Mouse (Mus musculus): Measurements from ENCODE around the gene Oma1. TPM values are rescaled to one million over a fixed set of nuclear protein-coding genes. Genes with fewer than 3 reads are reported as not detected.

Oma1 gene
- 10.4 and 13.0 TPM in 2 replicates for total RNA-seq (2012; rRNA removed)
- 10 to 100 TPM in 1 of 2 experiments, not detected in 1; 14.3 TPM for polyA plus RNA-seq (2012; ENCODE audit: insufficient read depth in 1 of 2, insufficient read length in 2 of 2, low read depth in 1 of 2, low replicate concordance in 2 of 2, missing spikeins in 1 of 2)

GRCm38 (mm10) chr4:103313587-103314525 lies at the start of gene Oma1:
Gene Oma1 (plus strand): TSS chr4:103313812.
- Histone ChIP-seq H3K27ac (ENCODE audit: control insufficient read depth, low read depth, low read length) (peak within 1 kb of the TSS; percentile 67), H3K9me3 (replicated peaks; ENCODE audit: insufficient read depth, low read length) (no peaks in the 10 kb centered on the region), H3K4me3 (ENCODE audit: control insufficient read depth in 1 of 2, insufficient read depth in 1 of 2, low read depth in 2 of 2, low read length in 2 of 2) (peak within 1 kb of the TSS; percentile 66 to 89), H3K79me2 (ENCODE audit: control insufficient read depth, insufficient read depth, low read length, poor library complexity) (no peaks in the 10 kb centered on the region; the same call in 1 of the 2 replicates), H3K4me1 (ENCODE audit: control insufficient read depth in 1 of 2, insufficient read depth in 2 of 2, low read length in 2 of 2) (peaks cover 0 to 10% of the 10 kb centered on the region in 2 experiments; a peak in 2 of 4 replicates), H3K9ac (ENCODE audit: control insufficient read depth, low read depth, low read length, poor library complexity, severe bottlenecking) (peak within 1 kb of the TSS; percentile 72), H3K27me3 (ENCODE audit: control insufficient read depth in 1 of 2, insufficient read depth in 2 of 2, low read length in 2 of 2) (no peaks in the 10 kb centered on the region), H3K36me3 (ENCODE audit: control insufficient read depth in 1 of 2, insufficient read depth in 2 of 2, low read length in 2 of 2) (peaks cover 0 to 6% of the 10 kb centered on the region in 2 experiments; a peak in 1 of 4 replicates)
- peak; percentile 97 for DNase-seq (ENCODE audit: low read depth, low spot score)
- TF ChIP-seq MXI1 (IDR thresholded peaks at IDR 0.05; ENCODE audit: low read depth, low read length) (peak; percentile 62), POLR2AphosphoS2 (IDR thresholded peaks at IDR 0.05; ENCODE audit: low read length) (no peak), USF1 (IDR thresholded peaks at IDR 0.05; ENCODE audit: low read depth, low read length) (no peak), MEF2A (IDR thresholded peaks at IDR 0.05; ENCODE audit: extremely low read depth, insufficient replicate concordance, low read depth, low read length, poor library complexity, severe bottlenecking) (no peak), BHLHE40 (IDR thresholded peaks at IDR 0.05; ENCODE audit: borderline replicate concordance, low read depth, low read length) (no peak), MAFK (IDR thresholded peaks at IDR 0.05; ENCODE audit: borderline replicate concordance, low read depth, low read length) (peak; percentile 27; the same call in 1 of the 2 replicates), MYB (IDR thresholded peaks at IDR 0.05; ENCODE audit: low read depth, low read length) (no peak), NELFE (IDR thresholded peaks at IDR 0.05; ENCODE audit: low read depth, low read length) (peak; percentile 78), GABPA (IDR thresholded peaks at IDR 0.05; ENCODE audit: low read depth, low read length) (no peak), KAT2A (conservative IDR thresholded peaks at IDR 0.05; ENCODE audit: low read depth, low read length) (no peak), ETS1 (IDR thresholded peaks at IDR 0.05; ENCODE audit: low read depth, low read length) (0 out of 2 replicates have a peak, but pooled peaks have one; percentile 18), TCF12 (IDR thresholded peaks at IDR 0.05; ENCODE audit: low read depth, low read length) (no peak; the same call in 1 of the 2 replicates), EP300 (IDR thresholded peaks at IDR 0.05; ENCODE audit: low read depth in 1 of 2, low read length in 2 of 2) (no peak), ZC3H11A (IDR thresholded peaks at IDR 0.05; ENCODE audit: low read depth, low read length) (peak; percentile 45), ZNF384 (IDR thresholded peaks at IDR 0.05; ENCODE audit: low read depth, low read length) (peak; percentile 92), USF2 (IDR thresholded peaks at IDR 0.05; ENCODE audit: borderline replicate concordance in 1 of 2, insufficient read depth in 1 of 2, low read depth in 1 of 2, low read length in 2 of 2) (no peak), POLR2AphosphoS5 (IDR thresholded peaks at IDR 0.05; ENCODE audit: borderline replicate concordance, low read depth, low read length) (0 out of 2 replicates have a peak, but pooled peaks have one; percentile 22), MAX (IDR thresholded peaks at IDR 0.05; ENCODE audit: low read length) (peak; percentile 13; the same call in 1 of the 2 replicates), JUND (IDR thresholded peaks at IDR 0.05; ENCODE audit: low read depth, low read length) (no peak), TAL1 (IDR thresholded peaks at IDR 0.05; ENCODE audit: low read length) (no peak), POLR2A (IDR thresholded peaks at IDR 0.05; ENCODE audit: control insufficient read depth in 1 of 2, insufficient read depth in 1 of 2, low read depth in 1 of 2, low read length in 2 of 2, poor library complexity in 1 of 2) (peak in 1 of 2 experiments; percentile 75; a peak in 3 of 4 replicates), CTCF (IDR thresholded peaks at IDR 0.05 in 2 of 3, conservative IDR thresholded peaks at IDR 0.05 in 1 of 3; ENCODE audit: control insufficient read depth in 1 of 3, insufficient read depth in 1 of 3, low read depth in 2 of 3, low read length in 3 of 3, poor library complexity in 1 of 3, severe bottlenecking in 1 of 3) (peak; percentile 56 to 80 (median 78)), HCFC1 (IDR thresholded peaks at IDR 0.05; ENCODE audit: low read depth, low read length) (peak; percentile 72), GATA1 (IDR thresholded peaks at IDR 0.05; ENCODE audit: low read depth, low read length) (no peak), MAZ (IDR thresholded peaks at IDR 0.05; ENCODE audit: low read depth, low read length) (peak; percentile 48; the same call in 1 of the 2 replicates), SIN3A (IDR thresholded peaks at IDR 0.05; ENCODE audit: low read length) (no peak), SMC3 (IDR thresholded peaks at IDR 0.05; ENCODE audit: low read depth, low read length) (peak; percentile 68), RCOR1 (IDR thresholded peaks at IDR 0.05; ENCODE audit: low read depth, low read length) (no peak), NRF1 (IDR thresholded peaks at IDR 0.05; ENCODE audit: insufficient read depth, low read depth, low read length, poor library complexity, severe bottlenecking) (peak; percentile 81), UBTF (IDR thresholded peaks at IDR 0.05; ENCODE audit: borderline replicate concordance, insufficient read depth, low read depth, low read length) (no peak), RAD21 (IDR thresholded peaks at IDR 0.05; ENCODE audit: low read depth, low read length) (peak; percentile 65), ELF1 (IDR thresholded peaks at IDR 0.05; ENCODE audit: low read depth, low read length) (peak; percentile 64; the same call in 1 of the 2 replicates), ZKSCAN1 (IDR thresholded peaks at IDR 0.05; ENCODE audit: low read depth, low read length) (no peak)

Measured in MEL (cell line).